Mouse (Mus musculus) testis, postnatal 10 days (tissue): ENCODE results near the gene Gm2a.
"Not testable (repeated sequence)": the region's sequence is repeated elsewhere in the genome, so short reads cannot be mapped to it uniquely, and the experiment has no call there.

ENCODE experiments used
- DNase-seq: peaks from one replicate; pipeline ENCODE4 v3.0.0; 2021; ENCODE audit warnings: low spot score

Gm2a gene

GRCm38 (mm10) chr11:55097463-55098188 is at the start of gene Gm2a:
Gm2a (plus strand) TSS chr11:55098115.
- peak; percentile 98 for DNase-seq

DNA sequence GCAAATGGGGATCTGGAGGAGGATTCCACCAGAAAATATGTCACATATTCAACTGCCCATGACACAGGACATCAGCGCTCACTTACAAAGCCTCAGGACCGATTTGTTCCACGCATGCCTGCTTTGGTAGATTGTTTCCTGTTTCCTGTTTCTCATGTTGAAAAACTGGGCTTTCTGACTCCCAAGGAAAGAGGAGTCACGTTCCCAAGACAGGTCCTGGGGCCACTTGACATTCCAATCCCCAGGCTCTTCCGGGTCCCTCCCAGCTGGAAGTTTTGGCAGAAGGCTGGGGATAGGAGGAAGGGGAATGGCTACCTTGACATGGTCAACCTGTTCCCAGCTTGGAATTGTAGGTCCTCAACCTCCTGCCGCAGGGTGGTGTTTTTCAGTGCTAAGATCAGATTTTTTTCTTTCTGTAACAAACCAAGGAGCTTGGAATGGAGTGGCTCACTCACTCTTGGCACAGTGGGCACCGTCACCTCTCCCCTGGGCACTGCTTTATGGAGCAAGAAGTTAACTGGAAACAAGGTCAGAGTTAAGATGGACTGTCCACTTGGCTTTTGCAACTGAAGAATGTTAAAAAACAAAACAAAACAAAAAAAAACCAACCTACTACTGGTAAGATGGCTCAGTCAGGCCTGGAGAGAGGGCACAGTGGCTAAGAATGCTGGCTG is 46.9 kb upstream of the Gm2a start:
- no peak for DNase-seq

DNA sequence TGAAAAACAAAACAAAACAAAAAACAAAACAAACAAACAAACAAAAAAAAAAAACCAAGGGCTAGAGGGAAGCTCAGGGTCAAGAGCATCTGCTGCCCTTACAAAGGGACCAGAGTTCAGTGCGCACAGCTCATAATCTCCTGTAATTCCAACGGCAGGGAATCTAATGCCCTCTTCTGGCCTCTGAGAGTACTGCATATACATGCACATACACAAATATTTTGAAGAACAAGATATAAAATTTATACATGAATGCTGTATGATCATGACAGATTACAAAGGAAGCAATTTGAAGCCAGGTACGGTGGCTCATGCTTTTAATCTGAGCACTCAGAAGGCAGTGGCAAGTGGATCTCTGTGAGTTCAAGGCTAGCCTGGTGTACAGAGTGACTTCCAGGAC is 40.4 kb upstream of the Gm2a start:
- no peak for DNase-seq

DNA sequence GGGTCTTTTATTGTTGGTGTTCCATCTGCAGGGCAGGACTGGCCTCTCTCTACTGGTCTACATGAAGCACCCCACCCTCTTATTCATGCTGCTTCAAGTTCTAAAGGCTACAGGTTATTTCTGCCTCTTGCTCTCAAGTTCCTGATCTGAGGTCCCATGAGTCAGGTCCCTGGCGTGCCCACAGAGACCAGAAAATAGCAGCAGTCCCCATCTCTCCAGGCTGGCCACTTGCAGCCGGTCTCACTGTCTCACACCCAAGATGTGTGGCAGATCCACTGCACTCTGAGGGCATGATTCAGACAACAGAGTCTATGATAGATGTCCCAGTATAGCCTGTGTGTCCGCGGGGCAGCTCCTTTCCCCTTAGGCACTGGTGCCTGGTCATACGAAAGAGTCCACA is 37.1 kb upstream of the Gm2a start:
- no peak for DNase-seq

- DNase-seq = no peak
These were observed 35.1 kb upstream of the Gm2a start for GRCm38 (mm10) chr11:55062856-55063255.

GRCm38 (mm10) chr11:55066921-55067320 is 31.0 kb upstream of the Gm2a start:
- no peak for DNase-seq

DNA sequence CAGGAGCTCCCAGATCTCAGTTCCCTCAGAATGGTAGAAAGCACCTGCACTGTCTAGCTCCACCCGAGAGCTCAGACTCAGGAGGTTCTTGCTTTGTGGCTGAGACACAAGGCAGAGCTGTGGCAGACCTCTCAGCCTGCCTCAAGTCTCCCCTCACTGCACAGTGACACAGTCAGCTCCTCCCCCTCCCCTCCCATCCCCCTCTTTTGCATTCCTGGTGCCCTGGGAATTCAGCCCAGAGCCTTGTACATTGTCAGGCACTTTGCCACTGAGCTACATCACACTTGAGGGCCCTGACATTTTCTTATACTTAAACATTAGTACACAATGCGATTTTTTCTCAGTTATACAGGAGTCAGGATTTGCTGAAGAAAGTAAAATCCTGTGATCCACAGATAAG is 28.9 kb upstream of the Gm2a start:
- DNase-seq = no peak

- DNase-seq = no peak
These were observed 26.6 kb upstream of the Gm2a start for GRCm38 (mm10) chr11:55071344-55071743.

DNA sequence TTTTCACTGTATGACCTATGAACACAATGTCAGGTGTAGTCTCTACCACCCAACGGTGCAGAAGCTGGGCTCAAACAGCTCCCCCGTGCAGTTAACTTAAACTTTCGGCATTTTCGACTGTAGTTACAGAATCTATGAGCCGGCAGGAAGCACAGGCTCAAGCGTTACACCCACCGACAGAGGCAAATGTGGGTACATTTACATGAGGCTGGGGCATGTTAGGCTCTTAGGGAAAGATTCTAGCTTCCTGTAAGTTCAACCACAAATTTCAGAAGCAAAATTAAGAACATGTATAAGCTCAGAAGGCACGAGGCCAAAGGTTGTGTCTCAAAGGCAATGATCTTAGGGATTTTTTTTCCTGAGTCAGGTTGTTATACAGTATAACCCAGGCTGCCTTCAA is 25.4 kb upstream of the Gm2a start:
- DNase-seq = no peak

GRCm38 (mm10) chr11:55073191-55073590 is 24.7 kb upstream of the Gm2a start:
- DNase-seq = no peak

DNA sequence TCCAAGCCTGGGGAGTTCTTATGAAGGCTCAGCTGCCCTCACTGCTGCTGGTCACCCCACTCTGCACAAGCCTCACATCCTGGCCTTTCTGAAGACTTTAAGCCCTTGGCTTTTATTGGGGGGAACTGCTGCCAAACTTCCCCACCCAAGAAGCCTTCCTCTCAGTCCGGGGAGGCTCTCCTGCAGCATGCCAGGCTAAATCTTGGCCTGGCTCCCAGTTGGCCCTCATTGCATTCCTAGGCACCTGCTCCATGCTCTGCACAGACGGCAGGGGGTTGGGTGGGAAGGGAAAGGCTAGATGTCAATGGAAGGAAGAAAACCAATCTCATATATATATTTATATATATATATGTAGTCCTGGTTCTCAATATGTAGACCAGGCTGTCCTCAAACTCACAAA is 22.3 kb upstream of the Gm2a start:
- no peak for DNase-seq

DNA sequence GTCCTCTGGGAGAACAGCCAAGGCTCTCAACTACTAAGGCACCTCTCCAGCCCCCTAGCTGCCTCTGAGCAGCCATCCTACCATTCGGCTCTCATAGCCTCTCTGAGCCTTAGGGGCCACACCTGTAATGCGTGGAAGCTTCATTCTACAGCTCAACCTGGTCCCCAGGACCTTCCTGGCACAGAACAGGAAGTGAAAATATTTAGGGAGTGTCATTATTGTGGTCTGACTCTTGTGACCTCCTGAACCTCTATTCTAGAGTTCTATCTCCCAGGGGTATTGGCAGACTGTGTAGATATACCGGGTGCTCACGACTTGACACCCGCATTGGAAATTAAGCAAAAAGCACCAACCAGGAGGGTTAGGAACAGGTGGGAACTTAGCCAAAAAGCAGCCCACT is 21.7 kb upstream of the Gm2a start:
- no peak for DNase-seq

DNA sequence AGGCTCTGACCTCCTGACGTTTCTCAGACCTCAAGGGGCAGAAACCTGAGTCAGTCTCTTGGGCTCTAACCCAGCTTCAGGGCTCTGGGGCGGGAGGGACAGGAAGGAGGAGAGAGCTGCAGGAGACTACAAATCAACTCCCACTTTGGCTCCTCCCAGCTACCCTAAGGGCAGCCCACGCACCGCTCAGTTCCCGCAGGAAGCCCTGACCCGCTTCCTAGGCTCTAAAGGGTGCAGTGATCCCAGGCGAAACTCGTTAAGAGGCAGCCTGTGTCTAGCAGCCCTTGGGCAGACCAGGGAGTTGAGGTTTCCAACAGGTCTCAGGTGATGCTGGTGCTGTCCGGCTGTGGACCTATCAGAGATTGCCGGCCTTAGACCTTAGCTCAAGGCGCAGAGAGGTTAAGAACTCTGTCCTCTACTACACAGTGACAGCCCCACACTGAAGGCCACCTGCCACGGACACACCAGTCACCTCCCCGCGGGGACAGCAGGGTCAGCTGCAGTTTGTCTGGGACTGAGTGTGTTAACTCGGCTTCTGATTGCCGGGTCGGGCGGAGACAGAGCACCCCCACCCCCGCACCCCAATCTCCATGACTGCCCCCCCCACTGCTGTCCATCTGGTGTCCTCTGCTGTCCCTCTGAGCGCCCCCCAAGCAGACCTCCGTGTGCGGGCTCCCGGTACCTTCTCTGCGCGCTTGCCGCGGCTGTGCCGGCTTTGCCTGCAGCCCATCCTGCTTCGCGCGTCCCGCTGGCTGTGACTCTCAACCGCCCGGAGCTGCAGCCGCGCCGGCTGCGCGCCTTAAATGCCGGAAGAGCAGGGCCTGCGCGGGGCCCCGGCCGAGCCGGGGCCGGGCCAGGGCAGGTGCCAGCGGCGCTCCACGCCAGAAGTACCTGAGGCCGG is 20.3 kb upstream of the Gm2a start, which contains the start of gene Ccdc69:
Ccdc69 (minus strand) TSS at position 801 of the 901 bp plus-strand sequence.
- DNase-seq = peak; percentile 67

GRCm38 (mm10) chr11:55078502-55078901 is 19.4 kb upstream of the Gm2a start:
- DNase-seq = no peak

- DNase-seq = no peak
These were observed 18.7 kb upstream of the Gm2a start for GRCm38 (mm10) chr11:55079180-55079579.

GRCm38 (mm10) chr11:55081206-55081605 is 16.7 kb upstream of the Gm2a start:
- peak; percentile 53 for DNase-seq

GRCm38 (mm10) chr11:55084629-55085028 is 13.3 kb upstream of the Gm2a start:
- DNase-seq = no peak

DNA sequence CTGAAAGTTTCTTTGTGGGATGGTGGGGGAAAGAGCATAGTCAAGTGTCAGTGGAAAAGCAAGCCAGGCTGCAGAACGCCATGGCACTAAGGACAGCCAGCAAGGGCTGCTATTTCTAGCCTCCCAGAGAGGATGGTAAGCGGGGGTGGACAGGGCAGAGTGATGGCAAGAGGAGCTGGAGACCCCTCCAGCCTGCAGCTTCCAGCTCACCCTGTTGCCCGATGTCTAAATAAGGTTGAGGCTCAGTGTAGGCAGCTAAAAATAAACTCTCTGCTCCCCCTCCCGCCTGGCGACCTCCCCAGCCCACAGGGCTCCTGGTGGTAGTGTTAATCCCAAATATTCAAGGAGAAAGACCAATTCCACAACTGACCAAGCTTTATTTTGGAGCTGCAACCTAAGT is 12.5 kb upstream of the Gm2a start:
- DNase-seq = no peak

GRCm38 (mm10) chr11:55087006-55087405 is 10.9 kb upstream of the Gm2a start:
- DNase-seq = peak; percentile 87

DNA sequence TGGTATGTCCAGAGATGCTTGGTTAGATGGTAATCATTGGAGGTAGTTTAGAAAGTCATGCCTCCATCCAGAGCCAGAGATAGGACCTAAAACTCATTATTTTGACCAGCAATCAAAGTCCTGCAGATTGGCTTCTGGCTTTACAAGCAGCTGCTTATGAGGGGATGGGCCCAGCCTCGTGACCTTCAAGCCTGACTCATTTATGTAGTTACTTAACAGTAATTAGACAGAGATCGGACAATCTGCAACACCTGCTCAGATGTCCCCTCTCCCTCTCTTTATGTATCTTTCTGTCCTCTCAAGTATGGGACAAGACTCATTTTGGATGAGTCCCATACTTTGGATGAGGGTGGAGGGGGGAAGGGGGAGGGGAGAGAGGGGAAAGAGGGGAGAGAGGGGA is 8.0 kb upstream of the Gm2a start:
- no peak for DNase-seq

DNA sequence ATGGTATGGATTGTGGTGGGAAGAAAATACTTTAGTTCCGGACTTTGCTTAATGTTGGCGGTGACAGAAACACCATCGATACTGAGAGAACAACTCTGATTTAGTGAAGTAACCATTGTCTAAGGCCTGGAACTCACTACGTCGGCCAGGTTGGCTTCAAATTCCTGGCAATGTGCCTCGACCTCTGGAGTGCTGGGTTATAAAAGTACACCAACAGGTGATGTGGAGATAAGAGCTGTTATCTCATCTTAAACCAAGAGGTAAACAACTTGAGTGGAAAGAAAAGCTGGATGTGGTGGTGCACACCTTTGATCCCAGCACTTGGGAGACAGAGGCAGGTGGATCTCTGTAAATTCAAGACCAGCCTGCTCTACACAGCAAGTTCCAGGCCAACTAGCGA is 4.8 kb upstream of the Gm2a start:
- DNase-seq = no peak

DNA sequence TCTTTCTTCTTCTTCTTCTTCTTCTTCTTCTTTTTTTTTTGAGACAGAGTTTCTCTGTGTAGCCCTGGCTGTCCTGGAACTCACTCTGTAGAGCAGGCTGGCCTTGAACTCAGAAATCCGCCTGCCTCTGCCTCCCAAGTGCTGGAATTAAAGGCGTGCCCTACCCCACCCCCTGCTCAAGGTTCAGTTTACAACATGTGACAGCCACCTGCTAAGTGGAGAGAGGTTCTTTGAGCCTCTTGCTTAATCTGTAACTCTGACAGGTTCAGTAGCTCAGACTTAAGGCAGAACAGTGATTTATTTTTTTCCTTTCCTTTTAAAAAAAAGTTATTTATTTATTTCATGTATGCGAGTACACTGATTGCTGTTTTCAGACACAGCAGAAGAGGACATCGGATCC is 1.6 kb upstream of the Gm2a start:
- not testable (repeated sequence) for DNase-seq
